Mouse (Mus musculus) C2C12 (cell line): Measurements from ENCODE around the gene Psma4.

Experiments used
- CTCF ChIP-seq: IDR thresholded peaks from one replicate; pipeline ENCODE4 v1.5.1; 2011; ENCODE audit not compliant: control insufficient read depth, insufficient read depth, insufficient read length
- MAX ChIP-seq: IDR thresholded peaks from one replicate; pipeline ENCODE4 v1.6.1; 2011; ENCODE audit warnings: mild to moderate bottlenecking, control low read depth
- MYOD1 ChIP-seq: IDR thresholded peaks from one replicate; pipeline ENCODE4 v1.6.1; 2011; ENCODE audit warnings: low read depth; ENCODE audit not compliant: control insufficient read depth, insufficient read length
- MYOG ChIP-seq: IDR thresholded peaks from one replicate; pipeline ENCODE4 v1.6.1; 2011; ENCODE audit not compliant: control insufficient read depth, insufficient read length; ENCODE audit errors: extremely low read depth
- USF1 ChIP-seq: IDR thresholded peaks from one replicate; pipeline ENCODE4 v1.6.1; 2011; ENCODE audit warnings: low read depth, mild to moderate bottlenecking, control low read depth, moderate library complexity

DNA sequence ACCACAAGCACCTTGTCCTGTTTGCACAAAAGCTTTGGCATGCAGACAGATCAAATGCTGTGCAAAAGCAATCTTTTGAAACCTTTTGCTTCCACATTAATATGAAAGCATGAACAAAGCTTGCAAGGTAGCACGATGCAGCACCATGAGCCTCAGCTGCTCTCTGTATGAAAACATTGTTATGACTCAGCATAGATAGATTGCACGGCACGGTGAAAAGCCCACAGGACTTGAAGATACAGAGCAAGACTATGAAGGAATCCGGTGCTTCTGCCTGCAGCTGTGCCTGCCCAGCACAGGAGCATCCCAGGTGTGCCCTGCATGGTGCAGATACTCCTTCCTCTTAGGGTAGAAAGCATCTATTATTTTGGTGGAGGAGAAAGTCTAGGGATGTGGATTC lies 53.0 kb downstream of the Psma4 start:
- TF ChIP-seq MAX (no peak), MYOG (no peak), CTCF (no peak), MYOD1 (no peak), USF1 (no peak)
